Mouse (Mus musculus) embryonic fibroblast, embryonic 13.5 days (primary cell): ENCODE measurements around the gene Lce6a.

Source experiments
- CTCF ChIP-seq: IDR thresholded peaks from 2 replicates; pipeline ENCODE4 v1.5.1; 2011; ENCODE audit warnings: mild to moderate bottlenecking, control low read depth, low read length, moderate library complexity, borderline replicate concordance; ENCODE audit not compliant: insufficient read depth
- POLR2A ChIP-seq: IDR thresholded peaks from 2 replicates; pipeline ENCODE4 v1.6.1; 2011; ENCODE audit warnings: low read depth, mild to moderate bottlenecking, control low read depth, low read length, moderate library complexity

DNA sequence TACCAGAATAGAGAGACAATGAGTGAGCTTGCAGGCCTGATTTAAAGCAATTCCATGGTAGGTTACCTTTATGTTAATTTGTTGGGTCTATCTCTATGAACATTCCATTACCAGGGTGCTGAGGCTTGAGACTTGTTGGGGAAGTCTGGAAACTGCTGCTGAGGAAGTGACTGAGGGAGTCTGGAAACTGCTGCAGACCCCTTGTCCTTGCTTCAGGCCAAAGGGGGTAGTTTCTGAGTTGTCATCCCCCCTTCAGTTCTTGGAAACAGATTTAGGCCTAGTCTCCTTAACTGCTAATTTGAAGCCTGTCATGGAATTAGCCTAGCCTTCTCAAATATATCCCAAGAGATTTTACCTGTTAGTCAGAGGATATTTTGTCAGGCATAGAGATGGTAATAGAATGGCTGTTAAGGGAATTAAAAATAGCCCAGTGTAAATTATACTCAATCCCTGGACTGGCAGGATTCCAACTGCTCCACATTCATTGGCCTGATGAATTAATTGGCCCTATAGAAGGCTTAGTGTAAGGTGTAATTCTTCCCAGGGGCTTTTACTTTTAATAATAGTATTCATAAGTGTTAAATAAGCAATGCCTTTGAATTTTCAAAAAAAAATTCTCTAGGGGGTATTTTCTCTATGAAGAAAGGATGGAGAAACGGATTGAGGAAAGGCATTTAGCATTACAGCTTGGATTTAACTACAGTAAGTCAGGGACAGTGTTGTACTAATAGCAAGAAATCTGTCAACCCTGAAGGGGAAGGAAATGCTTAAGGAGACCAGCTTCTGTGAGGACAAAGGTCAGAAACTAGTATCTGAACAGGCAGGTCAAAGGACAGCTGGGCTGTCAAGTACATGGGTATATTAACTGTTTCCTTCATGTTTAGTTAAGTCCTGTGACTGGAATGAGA, 16.5 kb upstream of the Lce6a start:
- no peak for TF ChIP-seq CTCF
- TF ChIP-seq POLR2A, result no peak
